Mouse (Mus musculus): ENCODE data around the gene Ankdd1a. TPM values are rescaled to one million over a fixed set of nuclear protein-coding genes. Genes with fewer than 3 reads are reported as not detected.

Ankdd1a gene
- total and polyA plus RNA-seq, 3 experiments: 0.06 TPM; not detected in 2

GRCm38 (mm10) chr9:65551035-65551434 lies 31.0 kb upstream of the Ankdd1a start:
- TF ChIP-seq MEF2A (IDR thresholded peaks at IDR 0.05; ENCODE audit: extremely low read depth, insufficient replicate concordance, low read depth, low read length, poor library complexity, severe bottlenecking) (no peak), CTCF (IDR thresholded peaks at IDR 0.05 in 2 of 3, conservative IDR thresholded peaks at IDR 0.05 in 1 of 3; ENCODE audit: control insufficient read depth in 1 of 3, insufficient read depth in 1 of 3, low read depth in 2 of 3, low read length in 3 of 3, poor library complexity in 1 of 3, severe bottlenecking in 1 of 3) (no peak), ETS1 (IDR thresholded peaks at IDR 0.05; ENCODE audit: low read depth, low read length) (peak; percentile 73; the same call in 1 of the 2 replicates)
- Histone ChIP-seq H3K79me2 (ENCODE audit: control insufficient read depth, insufficient read depth, low read length, poor library complexity) (no peaks in the 10 kb centered on the region), H3K9ac (ENCODE audit: control insufficient read depth, low read depth, low read length, poor library complexity, severe bottlenecking) (0 out of 2 replicates have a peak overlapping the region, but pooled peaks have one; percentile 6), H3K27me3 (ENCODE audit: control insufficient read depth in 1 of 2, insufficient read depth in 2 of 2, low read length in 2 of 2) (no peaks in the 10 kb centered on the region), H3K4me3 (ENCODE audit: control insufficient read depth in 1 of 2, insufficient read depth in 1 of 2, low read depth in 2 of 2, low read length in 2 of 2) (no peak overlapping the region), H3K9me3 (replicated peaks; ENCODE audit: insufficient read depth, low read length) (no peaks in the 10 kb centered on the region), H3K36me3 (ENCODE audit: control insufficient read depth in 1 of 2, insufficient read depth in 2 of 2, low read length in 2 of 2) (peaks cover 0 to 56% of the 10 kb centered on the region in 2 experiments; a peak in 2 of 4 replicates), H3K4me1 (ENCODE audit: control insufficient read depth in 1 of 2, insufficient read depth in 2 of 2, low read length in 2 of 2) (peaks cover 26 to 59% of the 10 kb centered on the region in 2 experiments), H3K27ac (ENCODE audit: control insufficient read depth, low read depth, low read length) (peak overlapping the region; percentile 83)
- peak; percentile 61 for DNase-seq (ENCODE audit: low read depth, low spot score)

GRCm38 (mm10) chr9:65550079-65550831 lies 30.3 kb upstream of the Ankdd1a start:
- peak; percentile 75 for DNase-seq (ENCODE audit: low read depth, low spot score)
- Histone ChIP-seq H3K36me3 (ENCODE audit: control insufficient read depth in 1 of 2, insufficient read depth in 2 of 2, low read length in 2 of 2) (peaks cover 0 to 54% of the 10 kb centered on the region in 2 experiments; a peak in 2 of 4 replicates), H3K9me3 (replicated peaks; ENCODE audit: insufficient read depth, low read length) (no peaks in the 10 kb centered on the region), H3K27me3 (ENCODE audit: control insufficient read depth in 1 of 2, insufficient read depth in 2 of 2, low read length in 2 of 2) (no peaks in the 10 kb centered on the region), H3K4me1 (ENCODE audit: control insufficient read depth in 1 of 2, insufficient read depth in 2 of 2, low read length in 2 of 2) (peaks cover 23 to 57% of the 10 kb centered on the region in 2 experiments), H3K79me2 (ENCODE audit: control insufficient read depth, insufficient read depth, low read length, poor library complexity) (no peaks in the 10 kb centered on the region), H3K27ac (ENCODE audit: control insufficient read depth, low read depth, low read length) (peak overlapping the region; percentile 83), H3K4me3 (ENCODE audit: control insufficient read depth in 1 of 2, insufficient read depth in 1 of 2, low read depth in 2 of 2, low read length in 2 of 2) (no peak overlapping the region; a peak in 1 of 4 replicates), H3K9ac (ENCODE audit: control insufficient read depth, low read depth, low read length, poor library complexity, severe bottlenecking) (peak overlapping the region; percentile 24; the same call in 1 of the 2 replicates)
- TF ChIP-seq ZMIZ1 (IDR thresholded peaks at IDR 0.05; ENCODE audit: low read depth, low read length): peak; percentile 63
- no peak for TF ChIP-seq POLR2AphosphoS5 (IDR thresholded peaks at IDR 0.05; ENCODE audit: borderline replicate concordance, low read depth, low read length)
- 0 out of 2 replicates have a peak, but pooled peaks have one; percentile 14 for TF ChIP-seq MYB (IDR thresholded peaks at IDR 0.05; ENCODE audit: low read depth, low read length)
- TF ChIP-seq ETS1 (IDR thresholded peaks at IDR 0.05; ENCODE audit: low read depth, low read length): peak; percentile 74
- no peak for TF ChIP-seq MAX (IDR thresholded peaks at IDR 0.05; ENCODE audit: low read length)
- no peak for TF ChIP-seq CHD2 (IDR thresholded peaks at IDR 0.05; ENCODE audit: low read length)
- TF ChIP-seq MXI1 (IDR thresholded peaks at IDR 0.05; ENCODE audit: low read depth, low read length): 0 out of 2 replicates have a peak, but pooled peaks have one; percentile 24
- no peak for TF ChIP-seq GABPA (IDR thresholded peaks at IDR 0.05; ENCODE audit: low read depth, low read length)
- TF ChIP-seq POLR2AphosphoS2 (IDR thresholded peaks at IDR 0.05; ENCODE audit: low read length): no peak
- TF ChIP-seq E2F4 (IDR thresholded peaks at IDR 0.05; ENCODE audit: borderline replicate concordance, low read depth, low read length): no peak
- TF ChIP-seq POLR2A (IDR thresholded peaks at IDR 0.05; ENCODE audit: control insufficient read depth in 1 of 2, insufficient read depth in 1 of 2, low read depth in 1 of 2, low read length in 2 of 2, poor library complexity in 1 of 2): peak; percentile 31 to 37; a peak in 1 of 4 replicates
- peak; percentile 94 for TF ChIP-seq GATA1 (IDR thresholded peaks at IDR 0.05; ENCODE audit: low read depth, low read length)
- TF ChIP-seq JUND (IDR thresholded peaks at IDR 0.05; ENCODE audit: low read depth, low read length): no peak; the same call in 1 of the 2 replicates
- peak; percentile 40; the same call in 1 of the 2 replicates for TF ChIP-seq HCFC1 (IDR thresholded peaks at IDR 0.05; ENCODE audit: low read depth, low read length)
- TF ChIP-seq EP300 (IDR thresholded peaks at IDR 0.05; ENCODE audit: low read depth in 1 of 2, low read length in 2 of 2): peak; percentile 66 to 72
- 0 out of 2 replicates have a peak, but pooled peaks have one; percentile 19 for TF ChIP-seq MAZ (IDR thresholded peaks at IDR 0.05; ENCODE audit: low read depth, low read length)
- no peak for TF ChIP-seq SMC3 (IDR thresholded peaks at IDR 0.05; ENCODE audit: low read depth, low read length)
- TF ChIP-seq TBP (IDR thresholded peaks at IDR 0.05; ENCODE audit: low read depth, low read length): peak; percentile 82
- TF ChIP-seq MYC (IDR thresholded peaks at IDR 0.05; ENCODE audit: low read depth, low read length): 0 out of 2 replicates have a peak, but pooled peaks have one; percentile 38
- no peak for TF ChIP-seq KAT2A (conservative IDR thresholded peaks at IDR 0.05; ENCODE audit: low read depth, low read length)
- TF ChIP-seq TCF12 (IDR thresholded peaks at IDR 0.05; ENCODE audit: low read depth, low read length): no peak
- peak; percentile 96 for TF ChIP-seq ZNF384 (IDR thresholded peaks at IDR 0.05; ENCODE audit: low read depth, low read length)
- TF ChIP-seq SIN3A (IDR thresholded peaks at IDR 0.05; ENCODE audit: low read length): peak; percentile 42
- peak; percentile 50 for TF ChIP-seq BHLHE40 (IDR thresholded peaks at IDR 0.05; ENCODE audit: borderline replicate concordance, low read depth, low read length)
- TF ChIP-seq MEF2A (IDR thresholded peaks at IDR 0.05; ENCODE audit: extremely low read depth, insufficient replicate concordance, low read depth, low read length, poor library complexity, severe bottlenecking): peak; percentile 89; the same call in 1 of the 2 replicates
- peak; percentile 66 for TF ChIP-seq RCOR1 (IDR thresholded peaks at IDR 0.05; ENCODE audit: low read depth, low read length)

Data from MEL (cell line).